ENCODE assay signal across 8 mouse cellular contexts in the genomic region with DNA sequence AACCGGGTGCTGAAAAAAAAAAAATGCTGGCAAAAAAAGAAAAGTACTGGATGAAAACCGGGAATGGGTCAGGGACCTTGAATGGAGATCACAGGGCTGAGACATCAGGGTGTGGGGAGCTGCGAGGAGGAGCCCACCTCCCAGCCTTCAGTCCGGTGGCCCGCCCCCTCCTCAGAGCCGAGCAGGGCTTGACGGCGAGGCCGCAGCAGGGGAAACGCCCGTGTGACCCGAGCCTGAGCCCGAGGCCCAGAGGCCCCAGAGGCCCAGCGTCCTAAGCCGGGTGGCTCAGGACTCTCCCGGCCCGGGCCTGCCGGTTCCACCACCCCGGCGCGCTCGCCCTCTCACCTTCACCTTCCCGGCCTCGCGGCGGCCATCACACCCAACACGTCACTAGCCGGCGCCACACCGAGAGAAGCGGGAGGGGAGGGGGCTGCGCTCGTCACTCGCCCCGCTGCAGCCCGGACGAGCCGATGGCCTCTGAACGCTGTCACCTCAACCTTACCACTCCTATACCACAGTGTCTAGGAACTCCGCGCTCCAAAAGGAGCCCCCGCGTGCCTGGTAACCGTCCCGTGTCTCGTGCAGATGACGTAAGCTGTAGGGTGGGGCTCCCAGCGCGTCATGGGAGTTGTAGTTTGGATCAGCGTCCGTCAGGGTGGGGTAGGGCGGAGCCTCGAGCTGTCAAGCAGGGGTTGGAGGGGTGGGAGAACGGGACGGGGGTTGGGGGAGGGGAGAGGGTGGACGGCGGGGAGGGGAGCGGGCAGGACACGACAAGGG. TPM values are rescaled to one million over a fixed set of nuclear protein-coding genes. Genes with fewer than 3 reads are reported as not detected.
DNase-seq lines count a peak whose midpoint lies in the region; ATAC-seq lines count a peak whose summit lies in the region.

A gene (minus strand): TSS at position 392 of the 777 bp plus-strand sequence.

- peak; percentile 94 for ATAC-seq in forebrain, embryonic 14.5 days
- ATAC-seq in neural tube, embryonic 15.5 days (ENCODE audit: low FRiP score): peak; percentile 95

- H3K27ac ChIP-seq in forebrain, embryonic 14.5 days (ENCODE audit: low read depth, low read length): peak within 1 kb of the TSS; percentile 72
- H3K27ac ChIP-seq in neural tube, embryonic 15.5 days (replicated peaks): peak within 1 kb of the TSS; percentile 94

- peaks cover 26% of the 10 kb centered on the region for H3K36me3 ChIP-seq in forebrain, embryonic 14.5 days (ENCODE audit: control insufficient read depth, insufficient read depth, low read length)
- peaks cover 28% of the 10 kb centered on the region for H3K36me3 ChIP-seq in neural tube, embryonic 15.5 days

- peak within 1 kb of the TSS; percentile 88 for H3K4me3 ChIP-seq in forebrain, embryonic 14.5 days (ENCODE audit: low read depth, low read length)
- peak within 1 kb of the TSS; percentile 64 for H3K4me3 ChIP-seq in neural tube, embryonic 15.5 days (replicated peaks)

- no peaks in the 10 kb centered on the region for H3K9me3 ChIP-seq in forebrain, embryonic 14.5 days (replicated peaks; ENCODE audit: control insufficient read depth, low read length)
- H3K9me3 ChIP-seq in neural tube, embryonic 15.5 days (replicated peaks): no peaks in the 10 kb centered on the region

- no peaks in the 10 kb centered on the region for H3K27me3 ChIP-seq in forebrain, embryonic 14.5 days (replicated peaks; ENCODE audit: control insufficient read depth, insufficient read depth, low read length)
- no peaks in the 10 kb centered on the region for H3K27me3 ChIP-seq in neural tube, embryonic 15.5 days (replicated peaks)

- H3K4me2 ChIP-seq in forebrain, embryonic 14.5 days (ENCODE audit: low read length): peak within 1 kb of the TSS; percentile 70
- H3K4me2 ChIP-seq in neural tube, embryonic 15.5 days: peak within 1 kb of the TSS; percentile 68

- H3K4me1 ChIP-seq in forebrain, embryonic 14.5 days (ENCODE audit: control insufficient read depth, insufficient read depth, low read length): peaks cover 4% of the 10 kb centered on the region
- H3K4me1 ChIP-seq in neural tube, embryonic 15.5 days: peaks cover 25% of the 10 kb centered on the region

- DNase-seq in ES-CJ7 (ENCODE audit: low read depth, low spot score): peak; percentile 89
- peak; percentile 92 for DNase-seq in cerebellum, adult 11 months
- peak; percentile 96 for DNase-seq in forebrain, embryonic 14.5 days (ENCODE audit: low spot score)
- peak; percentile 88 to 92 for DNase-seq in heart, postnatal 14 days
- DNase-seq in layer of hippocampus, adult 11-12 months (ENCODE audit: low spot score): peak; percentile 93
- peak; percentile 91 for DNase-seq in lung, adult 18-20 months
- peak; percentile 89 for DNase-seq in testis, postnatal 14 days (ENCODE audit: low spot score)

- under 1% methylated on average over 46 of the region's 59 CpGs for WGBS in forebrain, embryonic 14.5 days
- under 1% methylated on average over 55 of the region's 59 CpGs for WGBS in neural tube, embryonic 15.5 days

- peak within 1 kb of the TSS; percentile 81 for H3K9ac ChIP-seq in forebrain, embryonic 14.5 days (ENCODE audit: low read length)
- H3K9ac ChIP-seq in neural tube, embryonic 15.5 days (replicated peaks): peak within 1 kb of the TSS; percentile 81

- intact Hi-C loops in heart, postnatal 14 days (cut with DNase I): no loop called here

RNA-seq across cellular contexts. Expression of the gene that starts here (rescaled TPM):
- polyA plus RNA-seq in forebrain, embryonic 14.5 days (2014; fragmentation: Nextera tagmentation; extraction: Ambion mirVana): 33.8 and 50.1 TPM in 2 replicates
- 100 to 1,000 TPM; 621 to 624 TPM for total RNA-seq in heart, postnatal 14 days (2021)
- polyA plus RNA-seq in neural tube, embryonic 15.5 days (2015; fragmentation: Nextera tagmentation; extraction: Ambion mirVana): 89.9 and 100 TPM in 2 replicates

Comparison
In these comparisons a context has a peak if more than half of its experiments do, and no peak if none do; other contexts are left out.
1. Peak in every context shown above with its lines: DNase-seq, ATAC-seq, H3K4me3 ChIP-seq and H3K27ac ChIP-seq.